Mouse (Mus musculus) ovary, postnatal 14 days (tissue): ENCODE measurements around the gene Zfp784.
"Not testable (repeated sequence)": the region's sequence is repeated elsewhere in the genome, so short reads cannot be mapped to it uniquely, and the experiment has no call there.

Experiments
- DNase-seq: peaks from one replicate; pipeline ENCODE4 v3.0.0; 2022; ENCODE audit warnings: low spot score

Gene Zfp784

DNA sequence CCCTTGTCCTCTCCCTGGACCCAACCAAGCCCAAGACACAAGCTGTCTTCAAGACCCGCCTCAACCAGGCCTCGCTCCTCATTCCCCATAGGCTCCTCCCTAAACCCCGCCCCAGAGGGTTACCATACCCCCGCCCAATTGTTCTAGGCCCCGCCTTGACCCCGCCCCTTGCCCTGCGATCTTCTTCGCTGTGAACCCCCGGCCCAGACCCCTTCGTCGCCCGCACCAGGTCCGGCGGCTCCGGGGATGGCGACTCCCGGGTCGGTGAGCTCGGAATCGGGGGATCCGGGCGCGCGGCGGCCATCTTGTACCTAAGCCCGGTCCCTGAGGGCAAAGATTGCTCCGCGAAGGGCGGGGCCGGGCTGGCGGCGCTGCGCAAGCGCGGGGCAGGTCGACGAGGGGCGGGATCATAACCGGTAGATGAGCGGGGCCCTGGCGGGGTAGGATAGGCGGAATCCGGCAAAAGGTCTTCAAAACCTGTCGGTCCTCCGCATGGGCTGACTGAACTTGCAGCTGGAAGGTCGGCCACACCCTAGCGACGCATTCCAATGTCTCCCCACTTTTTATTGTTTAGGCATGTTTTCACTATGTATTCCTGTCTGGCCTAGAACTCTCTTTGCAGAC is at the start of gene Zfp784:
Gene Zfp784, minus strand, starts transcription at position 338 of the 624 bp plus-strand sequence.
- DNase-seq: peak; percentile 91

DNA sequence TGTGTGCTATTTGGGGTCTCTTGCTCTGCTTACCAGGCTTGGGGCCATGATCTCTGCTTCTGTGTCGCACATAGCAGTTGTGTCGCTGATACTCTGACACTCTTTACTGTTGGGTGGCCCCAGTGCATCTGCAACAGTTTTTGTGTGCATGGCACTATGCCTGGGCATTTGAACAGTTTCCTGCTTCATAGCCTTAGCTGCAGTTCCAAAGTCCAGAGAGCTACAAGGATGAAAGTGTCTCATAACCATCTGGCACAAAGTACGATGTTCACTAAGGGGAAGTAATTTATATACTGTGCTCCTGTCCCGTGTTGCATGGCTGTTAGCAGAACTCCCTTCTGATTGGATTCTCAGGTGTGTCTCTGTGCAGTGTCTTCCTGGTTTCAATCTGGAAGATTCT is 49.6 kb upstream of the Zfp784 start:
- DNase-seq: no peak

DNA sequence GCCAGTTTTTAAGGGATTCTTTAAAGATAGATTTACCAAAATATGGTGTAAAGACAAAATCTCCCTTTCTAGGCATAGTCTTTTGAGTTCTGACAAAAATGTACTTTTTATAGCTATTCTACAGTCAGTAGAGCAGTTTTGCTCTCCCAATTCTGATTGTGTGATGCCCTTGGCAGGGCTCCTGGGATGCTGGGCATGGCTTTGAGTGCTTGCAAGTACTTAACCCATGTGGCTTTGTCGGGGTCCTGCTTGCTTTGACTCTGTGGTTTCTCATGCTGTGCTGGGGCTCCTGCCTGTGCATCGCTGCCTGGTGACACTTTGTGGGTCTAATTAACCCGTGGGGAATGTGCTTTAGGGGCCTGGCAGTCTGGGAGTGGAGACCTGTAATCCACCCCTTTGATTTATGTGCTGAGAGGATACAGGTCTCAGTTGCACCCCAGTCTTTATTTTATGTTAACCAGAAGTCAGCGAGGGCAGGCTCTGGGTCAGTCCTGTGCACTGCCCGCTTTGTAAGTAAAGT is 48.7 kb upstream of the Zfp784 start:
- no peak for DNase-seq

DNA sequence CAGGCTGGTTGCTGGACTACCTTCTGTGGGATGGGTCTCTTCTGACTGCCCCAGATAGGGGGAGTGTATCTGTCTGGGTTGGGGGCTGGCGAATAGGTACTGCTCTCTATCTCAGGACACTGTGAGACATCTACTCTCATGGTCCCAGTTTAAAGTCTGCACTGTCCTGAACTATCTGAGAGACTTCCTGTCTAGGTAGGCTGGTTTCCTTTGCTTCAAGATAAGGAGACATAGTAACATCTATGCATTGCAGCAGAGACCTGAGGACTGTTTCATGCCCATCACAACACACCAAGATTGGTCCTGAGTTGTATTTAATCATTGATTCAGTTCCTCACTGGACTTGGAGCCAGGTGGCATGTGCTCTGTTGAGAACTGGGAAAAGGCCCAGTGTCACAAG is 47.3 kb upstream of the Zfp784 start:
- DNase-seq: no peak

- DNase-seq: no peak
Observed at GRCm38 (mm10) chr7:5083325-5084105, 45.3 kb upstream of the Zfp784 start.

- no peak for DNase-seq
Observed at GRCm38 (mm10) chr7:5081939-5082338, 43.7 kb upstream of the Zfp784 start.

DNA sequence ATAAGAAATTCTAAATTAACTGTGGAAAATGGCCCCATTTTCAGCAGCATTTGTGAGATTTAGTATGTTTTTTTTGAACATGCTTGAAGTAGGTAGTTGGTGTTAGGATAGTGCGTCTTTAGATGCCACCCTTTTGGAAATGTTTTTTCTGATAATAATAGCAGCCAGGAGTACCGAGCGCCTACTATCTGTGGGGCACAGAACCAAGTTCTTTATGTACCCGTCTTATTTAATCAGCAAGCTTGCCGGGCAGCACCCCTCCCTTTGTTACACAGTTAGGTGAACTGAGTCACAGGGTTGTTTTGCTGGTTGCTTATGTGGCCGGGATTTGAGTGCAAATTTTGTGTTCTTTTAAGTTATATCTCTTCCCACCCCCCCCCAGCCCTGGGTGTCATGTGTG is 43.0 kb upstream of the Zfp784 start:
- no peak for DNase-seq

DNA sequence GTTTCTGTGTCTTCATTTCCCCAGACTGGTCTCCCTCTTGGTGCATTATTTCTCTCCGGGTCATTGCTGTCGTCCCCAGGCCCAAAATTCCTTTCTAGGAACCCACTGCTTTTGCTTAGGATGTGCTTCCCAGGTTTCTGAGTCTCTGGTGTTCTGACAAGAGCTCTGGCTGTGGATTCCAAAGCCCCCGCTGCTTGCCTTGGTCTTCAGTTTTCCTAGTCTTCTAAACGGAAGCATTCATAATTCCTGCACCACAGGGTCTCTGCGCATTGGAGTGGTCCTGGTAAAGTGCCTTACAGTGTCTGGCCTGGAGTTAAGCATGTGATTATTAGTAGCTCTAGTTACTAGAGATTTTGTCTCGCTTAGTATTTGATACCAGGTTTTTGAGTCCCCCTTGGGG is 42.6 kb upstream of the Zfp784 start:
- no peak for DNase-seq

DNA sequence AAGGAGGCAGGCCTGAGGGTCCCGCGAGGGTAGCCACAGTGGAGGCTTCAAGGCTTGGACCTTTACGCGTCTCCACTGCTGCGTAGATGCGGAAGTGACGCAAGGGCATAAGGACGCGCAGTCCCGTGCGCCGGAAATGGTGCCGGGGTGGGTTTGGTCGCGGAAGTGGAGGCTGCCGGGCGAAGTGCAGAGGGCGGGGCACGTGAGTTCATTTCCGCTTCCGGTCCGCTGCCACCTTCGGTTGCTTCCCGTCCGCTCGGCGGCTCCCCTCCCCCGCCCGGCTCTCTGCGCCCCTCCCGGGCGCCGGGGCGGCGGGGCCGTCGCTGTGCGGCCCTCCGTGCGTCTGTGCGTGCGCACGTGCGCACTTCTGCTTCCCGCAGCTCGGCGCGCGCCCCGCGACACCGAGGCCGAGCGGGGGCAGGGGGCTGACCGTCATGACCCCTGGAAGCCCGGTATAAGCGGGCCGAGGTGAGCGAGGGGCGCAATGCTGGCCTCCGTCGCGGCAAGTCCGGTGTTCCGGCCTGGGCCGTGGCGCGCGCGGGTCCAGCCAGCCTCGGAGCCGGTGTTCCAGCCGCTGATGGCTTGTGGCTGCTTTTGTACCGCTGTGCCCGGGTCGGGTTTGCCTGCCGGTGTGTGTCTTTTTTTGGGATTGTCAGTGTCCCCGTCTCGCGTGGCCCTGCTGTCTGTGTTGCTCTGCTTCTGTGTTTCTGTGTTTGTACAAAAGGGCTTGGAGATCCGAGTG is 41.9 kb upstream of the Zfp784 start, which contains the start of gene Epn1:
Gene Epn1, plus strand, starts transcription at position 226 of the 742 bp plus-strand sequence.
- DNase-seq: peak; percentile 93

GRCm38 (mm10) chr7:5079365-5080009 is 41.2 kb upstream of the Zfp784 start:
- not testable (repeated sequence) for DNase-seq

- DNase-seq: no peak
Observed at GRCm38 (mm10) chr7:5076931-5077330, 38.7 kb upstream of the Zfp784 start.

DNA sequence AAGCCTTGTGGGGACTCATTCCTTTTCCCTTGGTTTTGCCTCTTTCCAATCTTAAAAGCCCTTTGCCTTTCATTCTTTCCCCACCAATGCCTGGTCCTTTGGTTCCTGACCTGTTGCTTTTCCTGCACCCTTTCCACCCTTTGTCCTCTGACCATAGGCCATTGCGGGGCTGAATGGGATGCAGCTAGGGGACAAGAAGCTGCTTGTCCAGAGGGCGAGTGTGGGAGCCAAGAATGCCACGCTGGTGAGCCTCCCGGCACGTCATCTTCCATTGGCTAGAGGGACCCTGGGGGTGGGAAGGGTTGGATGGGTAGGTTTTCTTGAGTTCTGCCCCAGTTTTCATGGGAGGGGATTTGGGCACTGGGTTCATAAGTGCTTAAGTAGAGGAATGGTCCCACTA is 36.7 kb upstream of the Zfp784 start:
- no peak for DNase-seq

- DNase-seq: no peak
Observed at GRCm38 (mm10) chr7:5073586-5073985, 35.3 kb upstream of the Zfp784 start.

DNA sequence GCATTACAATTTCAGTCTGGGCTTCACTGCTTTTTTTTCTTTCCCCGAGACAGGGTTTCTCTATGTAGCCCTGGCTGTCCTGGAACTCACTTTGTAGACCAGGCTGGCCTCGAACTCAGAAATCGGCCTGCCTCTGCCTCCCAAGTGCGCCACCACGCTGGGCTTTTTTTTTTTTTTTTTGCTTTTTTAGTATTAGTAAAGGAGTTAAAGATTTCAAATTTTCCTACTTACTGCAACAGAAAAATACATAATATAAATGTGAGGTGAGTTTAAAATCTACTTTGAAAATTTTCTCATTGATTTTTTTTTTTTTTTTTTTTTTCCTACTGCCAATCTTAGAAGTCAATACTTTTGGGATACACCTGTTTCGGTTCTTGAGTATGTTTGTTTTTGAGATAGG is 26.6 kb upstream of the Zfp784 start:
- DNase-seq: no peak

DNA sequence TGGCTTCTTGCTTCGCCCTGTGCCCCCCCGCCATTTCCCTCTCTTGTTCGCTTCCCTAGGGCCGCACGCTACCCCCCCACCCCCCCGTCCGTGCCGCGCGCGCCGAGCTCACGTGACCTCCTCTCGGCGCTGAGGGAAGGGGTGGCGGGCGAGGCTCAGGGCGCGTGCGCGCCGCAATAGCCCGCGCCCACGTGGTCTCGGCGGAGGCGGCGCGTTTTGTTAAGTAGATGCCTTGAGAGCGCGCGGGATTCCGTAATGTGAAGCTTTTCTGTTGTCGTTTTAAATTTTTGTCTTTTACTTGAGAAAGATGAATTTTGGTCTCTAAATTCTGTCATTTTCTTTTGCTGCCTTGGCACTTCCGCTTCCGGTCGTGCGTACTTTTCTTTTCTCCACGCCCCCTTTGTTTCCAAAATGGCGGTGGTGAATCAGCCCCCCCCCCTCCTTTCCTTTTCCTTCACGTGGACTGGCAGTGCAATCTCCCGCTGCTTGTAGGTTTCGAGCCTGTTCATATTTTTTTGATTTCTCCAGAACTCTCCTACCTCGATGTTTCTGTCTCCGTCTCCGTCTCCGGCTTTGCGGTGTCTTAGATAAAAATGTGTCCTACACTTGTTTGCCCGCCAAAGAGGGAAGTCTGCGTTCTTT is 24.2 kb upstream of the Zfp784 start:
- DNase-seq: peak; percentile 56

DNA sequence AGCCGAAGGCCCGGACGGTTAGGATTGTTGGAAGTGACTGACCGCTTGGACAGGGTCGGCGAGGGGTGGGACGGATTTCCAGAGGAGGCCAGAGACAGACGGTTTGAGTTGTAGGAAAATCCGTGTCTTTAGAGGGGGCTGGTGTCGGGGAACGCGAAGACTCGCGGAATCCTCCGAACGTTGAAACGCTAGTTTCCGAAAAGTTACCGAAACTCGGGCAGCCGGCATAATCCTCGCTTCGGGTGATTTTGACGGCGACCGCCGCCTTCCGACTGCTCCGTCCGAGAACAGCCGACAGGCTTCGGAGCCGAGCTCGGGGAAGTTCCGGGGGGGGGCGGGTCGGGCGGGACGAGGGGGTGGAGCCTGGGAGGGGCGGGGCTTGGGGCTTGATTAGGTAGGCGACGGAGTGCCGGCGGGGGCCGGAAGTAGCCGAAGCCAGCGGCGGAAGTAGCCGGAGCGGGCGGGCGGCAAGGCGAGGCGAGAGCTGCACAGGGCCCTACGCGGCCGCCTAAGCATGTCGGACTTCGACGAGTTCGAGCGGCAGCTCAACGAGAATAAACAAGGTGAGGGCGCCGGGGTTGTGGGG is 23.6 kb upstream of the Zfp784 start, which contains the start of gene U2af2:
Gene U2af2, plus strand, starts transcription at position 370 of the 586 bp plus-strand sequence.
- peak; percentile 92 for DNase-seq

- peak; percentile 97 for DNase-seq
Observed at GRCm38 (mm10) chr7:5060944-5061773, 22.9 kb upstream of the Zfp784 start.

GRCm38 (mm10) chr7:5060239-5060731 is 22.0 kb upstream of the Zfp784 start:
- peak; percentile 65 for DNase-seq

DNA sequence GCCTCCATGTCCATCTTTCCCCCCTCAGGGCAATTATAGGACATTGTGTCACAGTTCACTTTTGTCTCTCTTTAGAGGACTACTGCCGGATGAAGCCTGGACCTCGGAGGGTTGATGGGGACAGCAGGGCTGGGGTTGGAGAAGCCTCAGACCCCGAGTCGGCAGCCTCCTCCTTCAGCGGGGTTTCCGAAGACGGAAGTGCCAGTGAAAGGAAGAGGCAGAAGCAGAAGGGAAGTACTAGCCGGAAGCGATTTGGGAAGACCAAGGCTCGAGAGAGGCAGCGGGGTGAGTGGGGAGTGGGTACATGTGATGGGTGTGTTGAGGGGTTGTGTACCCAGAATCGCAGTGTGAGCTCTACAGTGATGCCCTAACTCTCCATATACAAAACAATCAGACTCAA is 21.2 kb upstream of the Zfp784 start:
- no peak for DNase-seq

DNA sequence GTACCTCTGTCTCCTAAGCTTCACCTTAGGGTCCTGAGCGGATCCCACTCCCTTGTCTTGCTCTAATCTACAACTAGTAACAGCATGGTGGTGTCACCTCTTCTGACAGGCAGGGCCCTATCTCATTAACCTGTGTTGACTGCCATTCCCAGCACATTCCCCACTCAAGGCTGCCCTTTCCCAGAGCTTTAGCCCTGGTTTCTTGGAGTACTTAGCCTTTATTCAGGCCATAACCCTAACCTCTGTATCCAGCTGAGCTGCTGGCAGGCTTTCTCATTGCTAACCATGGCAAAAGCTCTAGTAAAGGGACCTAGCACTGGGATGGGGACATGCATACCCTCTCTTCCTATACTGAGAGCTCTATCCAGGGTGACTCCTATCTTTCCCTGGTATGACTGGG is 20.4 kb upstream of the Zfp784 start:
- no peak for DNase-seq
